Mouse (Mus musculus): ENCODE data around the gene Mark4.

Mark4 gene

DNA sequence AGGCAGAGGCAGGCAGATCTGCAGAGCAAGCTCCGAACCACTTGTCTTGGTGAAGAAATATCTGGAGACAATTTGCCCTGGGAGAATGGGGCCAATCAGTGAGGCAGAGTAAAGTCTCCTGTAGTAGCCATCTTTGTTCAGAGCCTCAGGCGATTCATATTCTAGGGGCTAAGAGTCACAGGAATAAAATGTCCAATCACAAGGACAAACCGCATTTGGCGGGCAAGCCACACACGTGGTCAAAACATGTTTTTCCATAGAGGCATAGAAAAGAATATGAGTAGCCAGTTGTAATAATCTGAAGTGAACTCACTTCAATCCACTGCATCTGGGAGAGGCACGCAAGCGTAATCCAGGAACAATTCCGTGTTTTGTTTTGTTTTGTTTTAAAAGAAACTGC lies 24.7 kb upstream of the Mark4 start:
- POLR2A ChIA-PET = no interaction called here
- CTCF ChIA-PET = interaction anchor here in 2 of 4 experiments (0.5 to 0.6 kb wide), 2 partner anchors 25 to 108 kb away, joined by 3 to 8 read pairs; partner anchors contain the start of genes Bloc1s3 (in 1 of the 2) and Trappc6a (in 1 of the 2)

DNA sequence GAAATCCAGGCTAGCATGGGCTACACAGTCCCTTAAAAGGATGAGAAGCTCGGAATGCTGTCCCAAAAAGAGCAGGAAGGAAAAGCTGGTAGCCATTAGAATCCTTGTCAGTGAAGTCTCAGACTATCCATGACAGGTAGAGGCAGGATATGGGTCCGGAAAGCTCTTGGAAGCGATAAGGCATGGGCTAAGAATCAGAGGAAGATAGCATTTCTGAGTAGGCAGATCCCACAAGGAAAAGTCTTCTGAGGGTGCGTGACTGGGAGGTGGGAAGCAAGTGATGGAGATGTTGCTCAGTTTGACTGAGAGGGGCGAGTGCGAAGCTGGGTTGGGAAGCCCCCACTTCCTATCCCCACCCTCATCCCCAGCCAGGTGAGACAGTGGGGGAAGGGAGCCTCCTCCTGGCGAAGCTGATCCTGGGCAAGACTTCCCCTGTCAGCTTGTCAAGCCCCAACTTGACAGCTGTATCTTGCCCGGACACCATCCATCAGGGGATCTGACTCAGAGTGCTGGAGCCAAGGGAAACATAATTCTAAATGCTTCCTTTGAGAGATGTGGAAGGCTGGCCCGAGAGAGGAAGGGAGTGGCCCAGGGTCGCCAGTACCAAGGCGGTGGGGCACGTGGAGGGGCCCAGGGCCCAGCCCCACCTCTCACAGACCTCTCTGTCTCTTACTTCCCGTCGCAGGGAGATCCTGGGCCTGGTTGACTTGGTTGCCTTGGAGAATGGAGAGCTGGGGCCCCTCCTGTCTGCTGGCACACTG lies 19.2 kb upstream of the Mark4 start:
- ChIA-PET CTCF (interaction anchor here (0.6 to 1.8 kb wide), 14 partner anchors 24 to 385 kb away, joined by 3 to 12 read pairs (median 4); partner anchors contain the start of genes Ckm (in 1 of the 4) and Nkpd1 (in 1 of the 4)), POLR2A (interaction anchor here in 3 of 4 experiments (0.6 to 1.3 kb wide), 7 partner anchors 8 to 151 kb away, joined by 3 to 6 read pairs (median 3); partner anchors contain the start of genes Exoc3l2 (in 1 of the 3), Nkpd1 (in 1 of the 3) and Relb (in 1 of the 3))

DNA sequence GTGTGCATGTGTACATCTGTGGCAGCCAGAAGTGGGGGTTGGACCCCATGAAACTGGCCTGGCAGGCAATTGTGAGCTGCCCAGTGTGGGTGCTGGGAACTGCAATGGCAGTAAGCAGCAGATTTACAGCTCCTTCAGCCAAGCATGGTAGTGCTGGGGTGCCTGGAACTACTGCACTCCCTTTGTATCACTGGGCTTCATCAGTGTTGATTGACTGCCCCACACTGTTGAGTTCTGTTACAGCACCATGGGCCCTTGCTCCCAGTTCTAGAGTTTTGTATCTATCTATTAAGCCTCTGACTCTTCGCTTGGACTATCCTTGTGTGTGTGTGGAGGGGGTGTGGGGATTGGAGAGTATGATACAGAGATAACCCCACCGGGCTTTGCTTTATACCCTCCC lies 18.5 kb upstream of the Mark4 start:
- ChIA-PET CTCF (interaction anchor here in 3 of 4 experiments (0.6 to 1.8 kb wide), 10 partner anchors 33 to 262 kb away, joined by 3 to 12 read pairs (median 4); partner anchors contain the start of gene Ckm (in 1 of the 3)), POLR2A (interaction anchor here in 2 of 4 experiments (0.5 to 1.3 kb wide), 7 partner anchors 8 to 210 kb away, joined by 3 to 6 read pairs (median 3); partner anchors contain the start of genes Exoc3l2 (in 1 of the 2), Nkpd1 (in 1 of the 2) and Relb (in 1 of the 2))

DNA sequence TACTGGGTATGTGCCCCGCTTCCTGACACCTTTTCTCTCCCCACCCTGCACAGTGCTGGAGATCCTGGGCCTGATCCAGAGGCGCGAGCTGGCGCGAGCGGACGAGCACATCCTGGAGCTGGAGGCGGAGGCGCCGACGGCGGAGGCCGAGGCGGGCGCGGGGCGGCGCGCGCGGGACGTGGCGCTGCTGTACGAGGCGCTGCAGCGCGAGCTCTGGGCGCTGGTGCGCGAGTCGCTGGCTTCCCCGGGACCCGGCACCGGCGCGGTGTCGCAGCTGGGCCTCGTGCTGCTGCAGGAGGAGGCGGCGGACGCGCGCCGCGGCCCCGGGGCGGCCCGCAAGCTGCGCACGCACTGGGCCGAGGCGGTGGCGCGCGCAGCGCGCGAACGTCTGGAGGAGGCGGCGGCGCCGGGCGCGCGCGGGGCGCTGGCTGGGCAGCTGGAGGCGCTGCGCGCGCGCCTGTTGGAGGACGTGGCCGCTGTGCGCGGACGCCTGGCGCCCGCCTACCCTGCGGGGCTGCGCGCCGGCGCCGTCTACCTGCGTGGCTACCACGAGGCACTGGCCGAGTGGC lies 15.3 kb upstream of the Mark4 start:
- ChIA-PET CTCF (interaction anchor here (0.5 to 2.5 kb wide), 11 partner anchors 12 to 471 kb away, joined by 3 to 16 read pairs (median 5); partner anchors contain the start of gene Nkpd1 (in 1 of the 4)), POLR2A (interaction anchor here (0.6 to 2.7 kb wide), 15 partner anchors 10 to 460 kb away, joined by 3 to 7 read pairs (median 3); partner anchors contain the start of genes Apoe (in 1 of the 4), Bloc1s3 (in 1 of the 4), Clptm1 (in 1 of the 4) and Exoc3l2 (in 1 of the 4))

GRCm38 (mm10) chr7:19472403-19472802 lies 13.8 kb upstream of the Mark4 start:
- POLR2A ChIA-PET = interaction anchor here in 2 of 4 experiments (0.7 to 2.7 kb wide), 8 partner anchors 9 to 228 kb away, joined by 3 to 7 read pairs (median 3); partner anchors contain the start of genes Apoe (in 1 of the 2), Exoc3l2 (in 1 of the 2) and Fosb (in 1 of the 2)
- CTCF ChIA-PET = interaction anchor here in 2 of 4 experiments (1.0 to 1.6 kb wide), 2 partner anchors 11 to 117 kb away, joined by 5 to 6 read pairs; no protein-coding TSS in a partner anchor

DNA sequence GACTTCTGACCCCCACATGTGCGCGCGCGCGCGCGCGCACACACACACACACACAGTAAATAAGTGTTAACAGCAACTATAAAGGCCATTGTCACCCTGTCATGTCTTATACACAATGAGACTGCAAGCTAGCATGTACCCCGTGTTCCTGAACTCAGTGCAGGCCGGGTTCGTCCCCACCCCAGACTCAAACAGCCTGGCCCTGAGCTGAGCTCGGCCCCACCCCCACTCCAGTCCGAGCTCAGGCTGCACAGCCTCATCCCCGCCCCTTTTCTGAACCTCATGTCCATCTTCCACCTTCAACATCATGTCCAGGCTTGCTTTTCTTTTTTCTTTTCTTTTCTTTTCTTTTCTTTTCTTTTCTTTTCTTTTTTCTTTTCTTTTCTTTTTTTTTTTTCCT lies 11.7 kb upstream of the Mark4 start:
- CTCF ChIA-PET = interaction anchor here in 3 of 4 experiments (0.6 to 2.6 kb wide), 11 partner anchors 9 to 295 kb away, joined by 3 to 16 read pairs (median 4); partner anchors contain the start of gene Nkpd1 (in 1 of the 3)
- POLR2A ChIA-PET = interaction anchor here in 3 of 4 experiments (0.5 to 2.1 kb wide), 12 partner anchors 9 to 347 kb away, joined by 3 to 7 read pairs (median 4); partner anchors contain the start of gene Tomm40 (in 1 of the 3)

DNA sequence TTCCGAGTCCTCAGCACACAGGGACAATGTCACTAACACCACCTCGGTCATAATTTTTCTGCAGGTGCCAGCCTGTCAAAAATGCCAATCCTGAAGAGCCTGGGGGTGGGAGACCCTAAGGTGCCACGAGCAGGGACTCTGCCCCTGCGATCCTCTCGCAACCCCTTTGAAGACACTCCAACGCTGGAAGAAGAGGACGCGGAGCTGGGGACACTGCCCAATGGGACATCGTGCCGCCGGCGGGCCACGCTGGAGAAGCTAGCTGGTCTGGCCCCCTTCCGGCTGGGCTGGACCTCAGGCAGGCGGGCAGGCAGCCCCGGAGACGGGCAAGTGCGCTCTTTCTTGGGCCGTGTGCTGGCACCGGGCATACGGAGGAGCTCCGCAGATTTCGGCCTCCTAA lies 10.8 kb upstream of the Mark4 start:
- ChIA-PET CTCF (interaction anchor here in 3 of 4 experiments (0.6 to 2.6 kb wide), 8 partner anchors 8 to 199 kb away, joined by 3 to 16 read pairs (median 4); partner anchors contain the start of genes Mark4 (in 1 of the 3) and Nkpd1 (in 1 of the 3)), POLR2A (interaction anchor here in 2 of 4 experiments (0.6 to 1.9 kb wide), 9 partner anchors 8 to 246 kb away, joined by 3 to 7 read pairs (median 4); partner anchors contain the start of gene Tomm40 (in 1 of the 2))

DNA sequence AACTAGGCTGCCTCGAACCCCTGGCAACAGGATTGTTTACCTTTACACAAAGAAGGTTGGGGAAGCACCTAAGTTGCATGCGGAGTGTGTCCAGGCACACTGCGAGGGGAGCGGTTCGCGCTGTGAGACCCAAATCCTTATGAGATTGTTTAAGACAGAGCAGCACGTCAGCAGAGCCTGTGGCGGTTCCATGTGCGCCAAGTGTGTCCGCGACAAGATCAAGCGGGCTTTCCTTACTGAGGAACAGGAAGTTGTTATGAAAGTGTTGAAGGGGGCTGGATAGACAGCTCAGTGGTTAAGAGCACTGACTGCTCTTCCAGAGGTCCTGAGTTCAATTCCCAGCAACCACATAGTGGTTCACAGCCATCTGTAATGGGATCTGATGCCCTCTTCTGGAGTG lies 9.7 kb upstream of the Mark4 start:
- ChIA-PET POLR2A (interaction anchor here in 3 of 4 experiments (0.6 to 1.9 kb wide), 3 partner anchors 20 to 371 kb away, joined by 3 to 6 read pairs (median 3); no protein-coding TSS in a partner anchor), CTCF (interaction anchor here in 3 of 4 experiments (0.6 to 2.5 kb wide), 3 partner anchors 63 to 558 kb away, joined by 3 to 10 read pairs (median 3); partner anchors contain the start of gene Ccdc61 (in 1 of the 3))

DNA sequence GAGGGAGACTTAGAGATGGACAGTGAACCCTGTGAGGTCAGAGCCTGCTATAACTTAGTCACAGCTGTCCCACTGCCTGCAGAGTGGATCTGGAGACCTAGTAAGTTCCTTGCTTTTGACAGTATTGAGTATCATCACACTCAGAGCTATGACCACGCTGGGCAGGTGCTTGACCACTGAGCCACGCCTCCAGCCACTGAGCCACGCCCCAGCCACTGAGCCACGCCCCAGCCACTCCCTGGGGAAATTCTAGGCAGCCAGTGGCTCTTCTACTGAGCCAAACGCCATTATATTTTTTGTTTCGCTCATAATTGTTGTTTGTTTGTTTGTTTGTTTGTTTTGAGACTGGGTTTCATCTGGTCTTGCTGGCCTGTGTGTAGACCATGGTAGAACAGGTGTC lies 9.0 kb upstream of the Mark4 start:
- ChIA-PET CTCF (interaction anchor here in 2 of 4 experiments (0.6 to 1.5 kb wide), 5 partner anchors 62 to 558 kb away, joined by 3 to 4 read pairs (median 3); partner anchors contain the start of gene Ccdc61 (in 1 of the 2)), POLR2A (interaction anchor here (0.5 to 1.9 kb wide), 7 partner anchors 8 to 633 kb away, joined by 3 to 6 read pairs (median 3); no protein-coding TSS in a partner anchor)

DNA sequence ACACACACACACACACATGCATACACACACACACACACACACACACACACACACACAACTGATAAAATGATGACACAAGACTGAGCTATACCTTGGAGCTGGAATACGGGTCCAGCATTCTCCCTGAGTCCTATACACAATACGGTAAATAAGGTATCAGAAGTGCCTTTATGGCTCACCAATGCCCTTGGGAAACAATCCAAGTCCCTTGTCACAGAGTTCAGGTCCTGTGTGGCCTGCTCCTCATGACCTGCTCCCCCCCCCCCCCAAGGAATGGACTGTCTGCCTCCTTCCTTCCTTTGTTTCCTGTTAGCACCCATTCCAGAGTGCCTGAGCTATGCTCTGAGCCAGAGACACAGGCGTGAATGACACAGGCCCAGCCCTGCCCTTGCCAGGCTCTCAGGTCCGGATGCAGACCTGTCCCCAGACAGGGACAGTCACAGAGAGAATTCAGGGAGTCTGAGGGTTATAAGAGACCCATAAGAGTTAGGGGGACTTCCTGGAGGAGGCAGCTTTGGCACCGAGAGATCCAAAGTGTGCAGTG lies 8.1 kb upstream of the Mark4 start:
- ChIA-PET POLR2A (interaction anchor here (0.6 to 1.5 kb wide), 10 partner anchors 8 to 265 kb away, joined by 3 to 4 read pairs (median 3); no protein-coding TSS in a partner anchor), CTCF (interaction anchor here (0.6 to 1.5 kb wide), 8 partner anchors 23 to 124 kb away, joined by 3 to 5 read pairs (median 4); no protein-coding TSS in a partner anchor)

DNA sequence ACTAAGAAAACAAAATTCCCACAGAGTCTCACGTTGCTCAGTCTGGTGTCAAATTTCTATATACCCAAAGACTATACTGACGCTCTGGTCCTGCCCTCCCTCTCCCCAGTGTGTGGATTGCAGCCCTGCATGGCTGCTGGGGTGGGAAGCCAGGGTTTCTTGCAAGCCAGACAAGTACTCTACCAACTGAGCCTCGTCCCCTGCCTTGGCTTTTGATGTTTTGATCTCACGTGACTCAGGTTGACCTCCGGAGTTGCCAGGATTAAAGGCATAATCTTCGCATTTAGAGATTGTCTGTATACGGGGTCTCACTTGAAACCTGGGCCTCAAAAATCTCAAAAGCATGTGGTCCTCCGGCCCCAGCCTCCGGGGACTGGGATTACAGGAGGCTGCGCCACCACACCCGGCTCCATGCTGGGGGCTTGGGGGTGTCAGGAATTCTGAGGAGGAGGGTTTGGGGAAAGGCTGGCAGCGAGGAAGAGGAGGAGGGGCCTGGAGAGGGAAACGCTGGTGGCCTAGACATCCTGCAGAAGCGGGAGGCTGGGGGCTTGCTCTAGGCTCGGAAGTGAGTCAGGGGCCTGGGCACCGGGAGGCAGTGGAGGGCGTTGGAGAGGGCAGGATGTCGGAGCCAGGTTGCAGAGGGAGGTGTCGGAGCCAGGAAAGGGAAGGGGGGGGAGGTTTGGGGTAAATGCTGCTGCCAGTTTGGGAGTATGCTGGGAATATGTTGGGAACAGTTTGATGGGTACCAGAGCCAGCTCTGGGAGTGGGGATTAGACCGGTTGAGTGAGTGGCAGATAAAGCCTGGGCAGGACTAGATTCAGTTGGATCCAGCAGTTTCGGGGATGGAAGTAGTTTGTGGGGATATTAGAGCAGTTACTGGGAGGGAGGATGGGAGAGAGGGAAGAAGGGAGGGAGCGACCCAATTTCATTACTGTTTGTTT lies 6.0 kb upstream of the Mark4 start:
- ChIA-PET CTCF (interaction anchor here in 2 of 4 experiments (0.6 to 0.8 kb wide), 2 partner anchors 25 to 68 kb away, joined by 3 read pairs; no protein-coding TSS in a partner anchor), POLR2A (interaction anchor here in 2 of 4 experiments (0.6 to 1.5 kb wide), 5 partner anchors 8 to 211 kb away, joined by 3 to 6 read pairs (median 3); no protein-coding TSS in a partner anchor)

DNA sequence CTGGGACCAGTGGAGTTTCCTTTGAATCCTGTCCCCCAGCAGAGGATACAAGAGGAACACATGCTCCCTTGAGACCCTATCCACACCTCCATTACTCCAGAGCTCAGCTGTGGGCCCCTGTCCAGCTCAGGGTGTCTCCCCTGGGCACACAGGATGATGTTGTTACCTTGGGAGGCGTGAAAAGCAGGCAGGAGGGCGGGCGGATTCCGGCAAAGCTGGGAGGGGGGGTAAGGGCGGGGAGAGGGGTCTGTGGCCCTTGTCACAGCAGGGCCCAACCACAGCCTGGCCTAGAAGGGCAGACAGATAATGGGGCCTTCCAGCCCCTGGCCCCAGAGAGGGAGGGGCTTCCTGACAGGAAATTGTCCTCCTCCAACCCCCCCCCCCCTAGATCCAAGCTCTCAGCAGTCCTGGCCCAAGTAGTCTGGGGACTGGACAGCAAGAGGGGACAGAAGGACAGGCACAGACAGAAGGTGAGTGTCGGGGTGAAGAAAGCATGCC lies 4.3 kb upstream of the Mark4 start, which contains the start of gene Exoc3l2:
TSS of gene Exoc3l2 (plus strand) at position 448 of the 498 bp plus-strand sequence.
- ChIA-PET CTCF (interaction anchor here (0.5 to 3.1 kb wide), 15 partner anchors 12 to 1005 kb away, joined by 3 to 16 read pairs (median 4); partner anchors contain the start of genes Ckm (in 1 of the 4) and Klc3 (in 1 of the 4)), POLR2A (interaction anchor here in 3 of 4 experiments (0.6 to 1.9 kb wide), 13 partner anchors 9 to 104 kb away, joined by 3 to 4 read pairs (median 3); partner anchors contain the start of genes Cd3eap (in 1 of the 3) and Ppp1r13l (in 1 of the 3))

DNA sequence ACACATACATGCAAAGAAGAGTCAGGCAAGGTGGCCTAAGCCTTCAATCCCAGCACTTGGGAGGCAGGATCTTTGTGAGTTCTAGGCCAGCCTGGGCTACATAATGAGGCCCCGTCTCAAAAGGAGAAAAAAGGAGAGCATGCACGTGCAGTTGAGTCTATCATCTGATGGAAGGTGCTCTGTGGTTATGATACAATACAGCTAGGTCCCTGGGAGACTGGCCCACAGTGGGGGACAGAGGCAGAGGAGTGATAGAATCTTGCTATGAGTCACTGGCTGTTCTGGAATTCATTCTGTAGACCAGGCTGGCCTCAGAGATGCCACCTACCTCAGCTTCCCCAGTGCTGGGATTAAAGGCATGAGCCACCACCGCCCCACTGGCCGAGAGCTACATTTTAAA lies 3.8 kb upstream of the Mark4 start:
- ChIA-PET CTCF (interaction anchor here (0.5 to 3.1 kb wide), 22 partner anchors 7 to 1004 kb away, joined by 3 to 16 read pairs (median 3); partner anchors contain the start of genes Ckm (in 1 of the 4), Klc3 (in 1 of the 4) and Ppp1r37 (in 1 of the 4)), POLR2A (interaction anchor here in 3 of 4 experiments (0.6 to 1.9 kb wide), 11 partner anchors 9 to 127 kb away, joined by 3 to 4 read pairs (median 3); no protein-coding TSS in a partner anchor)

GRCm38 (mm10) chr7:19461488-19461887 lies 2.9 kb upstream of the Mark4 start:
- ChIA-PET POLR2A (interaction anchor here in 3 of 4 experiments (0.5 to 1.9 kb wide), 12 partner anchors 8 to 128 kb away, joined by 3 to 7 read pairs (median 4); no protein-coding TSS in a partner anchor), CTCF (interaction anchor here (0.6 to 3.1 kb wide), 40 partner anchors 8 to 158 kb away, joined by 3 to 16 read pairs (median 4); partner anchors contain the start of genes Nkpd1 (in 1 of the 4) and Ppp1r37 (in 1 of the 4))

DNA sequence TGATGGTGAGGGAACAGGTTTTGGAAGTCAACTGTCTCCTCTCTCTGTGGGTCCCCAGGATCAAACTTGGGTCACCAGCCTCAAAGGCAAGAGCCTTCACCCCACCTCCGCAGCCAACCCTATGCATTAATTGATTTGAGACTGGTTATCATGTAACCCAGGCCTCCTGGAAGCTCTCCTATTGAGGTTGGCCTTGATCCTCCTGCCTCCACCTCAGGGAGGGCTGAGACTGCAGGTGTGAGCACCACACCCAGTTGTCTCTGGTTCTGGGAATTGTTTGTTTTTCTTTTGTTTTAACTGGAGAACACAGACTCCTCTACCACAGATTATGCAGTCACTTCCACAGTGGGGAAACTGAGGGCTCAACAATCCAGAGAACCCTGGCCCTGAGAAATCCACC lies 1.9 kb upstream of the Mark4 start:
- ChIA-PET POLR2A (interaction anchor here (0.6 to 1.9 kb wide), 5 partner anchors 9 to 144 kb away, joined by 3 to 7 read pairs (median 3); partner anchors contain the start of genes Gemin7 (in 1 of the 4) and Zfp296 (in 1 of the 4)), CTCF (interaction anchor here (0.6 to 3.1 kb wide), 17 partner anchors 9 to 255 kb away, joined by 3 to 16 read pairs (median 4); partner anchors contain the start of genes Cd3eap (in 1 of the 4) and Ppp1r13l (in 1 of the 4))
